ENCODE assay signal across 20 mouse cellular contexts in genomic region chr17:3299487-3299886, GRCm38 (mm10). TPM values are rescaled to one million over a fixed set of nuclear protein-coding genes. Genes with fewer than 3 reads are reported as not detected.
DNase-seq lines count a peak whose midpoint lies in the region; ATAC-seq and TF ChIP-seq lines count a peak whose summit lies in the region.
"Had no signal": no experiment of that assay in that cellular context is flagged by ENCODE, and none has a peak within 500 bp of the region (broad histone marks: within the 10 kb centered on the region; RNA-seq: fewer than 3 reads in every experiment).

No protein-coding gene starts in this region.

- H3K4me3 ChIP-seq in heart, embryonic 15.5 days: no peak overlapping the region
- no peak overlapping the region for H3K4me3 ChIP-seq in liver, adult 2 months (ENCODE audit: insufficient read depth, low read depth, low read length)
- no peak overlapping the region for H3K4me3 ChIP-seq in intestine, embryonic 15.5 days (replicated peaks)
- no peak overlapping the region for H3K4me3 ChIP-seq in stomach, embryonic 15.5 days (replicated peaks)
- H3K4me3 ChIP-seq: forebrain, embryonic 10.5 days; limb, embryonic 10.5 days; liver, embryonic 12.5 days; neural tube, embryonic 15.5 days had no signal

- TF ChIP-seq POLR2A in liver, adult 2 months (IDR thresholded peaks at IDR 0.05; ENCODE audit: extremely low read depth, insufficient read depth, low read length): no peak

- H3K9me3 ChIP-seq in heart, embryonic 15.5 days (replicated peaks): no peaks in the 10 kb centered on the region
- no peaks in the 10 kb centered on the region for H3K9me3 ChIP-seq in intestine, embryonic 15.5 days
- no peaks in the 10 kb centered on the region for H3K9me3 ChIP-seq in stomach, embryonic 15.5 days
- H3K9me3 ChIP-seq: forebrain, embryonic 10.5 days; limb, embryonic 10.5 days; liver, embryonic 12.5 days; neural tube, embryonic 15.5 days had no signal

- H3K27ac ChIP-seq in heart, embryonic 15.5 days: no peak overlapping the region
- H3K27ac ChIP-seq in liver, adult 2 months (replicated peaks; ENCODE audit: insufficient read depth, low read depth, low read length): no peak overlapping the region
- 0 out of 2 replicates have a peak overlapping the region, but pooled peaks have one; percentile 40 for H3K27ac ChIP-seq in intestine, embryonic 15.5 days
- no peak overlapping the region for H3K27ac ChIP-seq in stomach, embryonic 15.5 days
- H3K27ac ChIP-seq: forebrain, embryonic 10.5 days; limb, embryonic 10.5 days; liver, embryonic 12.5 days; neural tube, embryonic 15.5 days had no signal

- 32% methylated on average over 6 of the region's 6 CpGs for WGBS in heart, embryonic 15.5 days
- WGBS in liver, adult 2 months: 63% methylated on average over 6 of the region's 6 CpGs
- 43% methylated on average over 6 of the region's 6 CpGs for WGBS in intestine, embryonic 15.5 days
- 46% methylated on average over 6 of the region's 6 CpGs for WGBS in stomach, embryonic 15.5 days

- no peak for DNase-seq in heart, postnatal 25 days (ENCODE audit: low spot score)
- peak; percentile 41 for DNase-seq in liver, adult 2 months (ENCODE audit: extremely low read depth, low read depth, low spot score)
- no peak for DNase-seq in liver
- DNase-seq in adrenal gland, adult 8-10 months: no peak
- DNase-seq in ovary, postnatal 10 days (ENCODE audit: low spot score): no peak
- DNase-seq: B cell, adult 2 months; cerebellum, adult 18-20 months; cerebellum, postnatal 25 days; heart, postnatal 36 days; lung, postnatal 10 days; right cerebral cortex, postnatal 25 days had no signal

- no peak for TF ChIP-seq CTCF in liver, adult 2 months (IDR thresholded peaks at IDR 0.05; ENCODE audit: low read depth, low read length)

- no peaks in the 10 kb centered on the region for H3K27me3 ChIP-seq in heart, embryonic 15.5 days
- H3K27me3 ChIP-seq in liver, adult 2 months (ENCODE audit: control insufficient read depth, insufficient read depth, low read length): no peaks in the 10 kb centered on the region
- H3K27me3 ChIP-seq in intestine, embryonic 15.5 days (replicated peaks): no peaks in the 10 kb centered on the region
- no peaks in the 10 kb centered on the region for H3K27me3 ChIP-seq in stomach, embryonic 15.5 days (replicated peaks)
- H3K27me3 ChIP-seq: liver, embryonic 12.5 days; neural tube, embryonic 15.5 days had no signal

- intact Hi-C loops in heart, postnatal 25 days (cut with DNase I): no loop called here

- H3K4me1 ChIP-seq in heart, embryonic 15.5 days (replicated peaks): peaks cover 11% of the 10 kb centered on the region
- H3K4me1 ChIP-seq in liver, adult 2 months (ENCODE audit: control insufficient read depth, insufficient read depth, low read length): peaks cover 3% of the 10 kb centered on the region; the same call in 1 of the 2 replicates
- peaks cover 13% of the 10 kb centered on the region; the same call in 1 of the 2 replicates for H3K4me1 ChIP-seq in intestine, embryonic 15.5 days (replicated peaks)
- H3K4me1 ChIP-seq in stomach, embryonic 15.5 days: no peaks in the 10 kb centered on the region

- 0 out of 2 replicates have a peak, but pooled peaks have one; percentile 18 for ATAC-seq in heart, embryonic 15.5 days (replicated peaks; ENCODE audit: insufficient number of reproducible peaks, insufficient read depth, low FRiP score, low read depth)
- peak; percentile 93 for ATAC-seq in intestine, embryonic 15.5 days
- peak; percentile 76 for ATAC-seq in stomach, embryonic 15.5 days (ENCODE audit: insufficient read depth, low FRiP score, low read depth)
- ATAC-seq: hindbrain, embryonic 16.5 days; liver, embryonic 12.5 days; midbrain, embryonic 16.5 days had no signal

- H3K9ac ChIP-seq in heart, embryonic 15.5 days: no peak overlapping the region
- no peak overlapping the region for H3K9ac ChIP-seq in liver, adult 2 months (ENCODE audit: low read depth, low read length)
- H3K9ac ChIP-seq in intestine, embryonic 15.5 days: no peak overlapping the region
- H3K9ac ChIP-seq in stomach, embryonic 15.5 days: no peak overlapping the region
- H3K9ac ChIP-seq: liver, embryonic 12.5 days; neural tube, embryonic 15.5 days had no signal

- no peaks in the 10 kb centered on the region for H3K79me2 ChIP-seq in liver, adult 2 months (ENCODE audit: control insufficient read depth, insufficient read depth, low read length)

- no peak overlapping the region for H3K4me2 ChIP-seq in heart, embryonic 15.5 days
- H3K4me2 ChIP-seq in intestine, embryonic 15.5 days (replicated peaks): no peak overlapping the region
- no peak overlapping the region for H3K4me2 ChIP-seq in stomach, embryonic 15.5 days
- H3K4me2 ChIP-seq: liver, embryonic 12.5 days; neural tube, embryonic 15.5 days had no signal

- H3K36me3 ChIP-seq in heart, embryonic 15.5 days: no peaks in the 10 kb centered on the region
- no peaks in the 10 kb centered on the region for H3K36me3 ChIP-seq in liver, adult 2 months (ENCODE audit: control insufficient read depth, insufficient read depth, low read length)
- no peaks in the 10 kb centered on the region for H3K36me3 ChIP-seq in intestine, embryonic 15.5 days
- no peaks in the 10 kb centered on the region for H3K36me3 ChIP-seq in stomach, embryonic 15.5 days
- H3K36me3 ChIP-seq: forebrain, embryonic 10.5 days; limb, embryonic 10.5 days; liver, embryonic 12.5 days had no signal

RNA-seq across cellular contexts. Expression of gene Tiam2, which starts 26.9 kb away (rescaled TPM):
- polyA plus RNA-seq in heart, embryonic 15.5 days (2015; fragmentation: Nextera tagmentation; extraction: Ambion mirVana): 3.8 and 4.2 TPM in 2 replicates
- total RNA-seq in heart, postnatal 25 days (2021): 1 to 10 TPM; 2.0 to 2.3 TPM
- 5.0 and 5.2 TPM in 2 replicates for total RNA-seq in liver, adult 2 months (2014; rRNA removed)
- polyA plus RNA-seq in liver, adult 2 months (2012; rRNA removed): 1.4 and 2.9 TPM in 2 replicates
- 3.4 and 3.8 TPM in 2 replicates for polyA plus RNA-seq in intestine, embryonic 15.5 days (2015; fragmentation: Nextera tagmentation; extraction: Ambion mirVana)
- 4.0 TPM in 2 replicates for polyA plus RNA-seq in stomach, embryonic 15.5 days (2015; fragmentation: Nextera tagmentation; extraction: Ambion mirVana)
- total RNA-seq in adrenal gland, adult 8-10 months (2022): 10 to 100 TPM; 17.3 to 46.1 (median 32.0) TPM

Comparison
In these comparisons a context has a peak if more than half of its experiments do, and no peak if none do; other contexts are left out.
1. ATAC-seq: peak in every context shown above with its lines; median percentile 93 in intestine, embryonic 15.5 days; 76 in stomach, embryonic 15.5 days; 18 in heart, embryonic 15.5 days.